Mouse (Mus musculus): ENCODE data around the gene Mgll.

- TF ChIP-seq CTCF (IDR thresholded peaks at IDR 0.05; ENCODE audit: low read depth, low read length), result no peak
- TF ChIP-seq POLR2A (IDR thresholded peaks at IDR 0.05; ENCODE audit: borderline replicate concordance, low read depth, low read length), result no peak
These were observed 89.6 kb downstream of the Mgll start for GRCm38 (mm10) chr6:88813832-88814231.

Data from bone marrow macrophage, adult 2 months (primary cell).